Mouse (Mus musculus) hindbrain, embryonic 12.5 days (tissue): ENCODE measurements at regions not wholly inside any gene's neighbourhood (a gene's known extent, or its start where the extent isn't known, plus 50 kb on each side); places are given as distances from the start of the nearest gene placed in this dataset.

Source experiments
- ATAC-seq: fragments of 200-750 bp; cut with Nextera tagmentation; 2 replicates; pipeline ENCODE4 v1.8.0; 2017; ENCODE audit warnings: moderate TSS enrichment; ENCODE audit not compliant: low FRiP score
- H3K27ac ChIP-seq: fragments of 300-500 bp; sonication (generic); 2 replicates; pipeline ENCODE4 v1.5.1; 2016; ENCODE audit warnings: mild to moderate bottlenecking
- H3K27me3 ChIP-seq: fragments of 300-500 bp; sonication (generic); 2 replicates; pipeline ENCODE4 v1.6.1; 2016; ENCODE audit warnings: mild to moderate bottlenecking
- H3K36me3 ChIP-seq: fragments of 300-500 bp; sonication (generic); 2 replicates; pipeline ENCODE4 v1.6.1; 2016; ENCODE audit warnings: mild to moderate bottlenecking
- H3K4me1 ChIP-seq: fragments of 300-500 bp; sonication (generic); 2 replicates; pipeline ENCODE4 v1.6.1; 2016
- H3K4me2 ChIP-seq: fragments of 300-500 bp; sonication (generic); replicated peaks from 2 replicates; pipeline ENCODE4 v1.6.1; 2016; ENCODE audit warnings: mild to moderate bottlenecking
- H3K4me3 ChIP-seq: fragments of 300-500 bp; sonication (generic); 2 replicates; pipeline ENCODE4 v1.5.1; 2016; ENCODE audit warnings: mild to moderate bottlenecking
- H3K9ac ChIP-seq: fragments of 300-500 bp; sonication (generic); 2 replicates; pipeline ENCODE4 v1.6.1; 2016; ENCODE audit warnings: mild to moderate bottlenecking, moderate library complexity
- H3K9me3 ChIP-seq: fragments of 300-500 bp; sonication (generic); replicated peaks from 2 replicates; pipeline ENCODE4 v1.6.1; 2016; ENCODE audit warnings: mild to moderate bottlenecking
- WGBS: fragments of 180-500 bp; shearing (Covaris S2); methylation state at CpG from one replicate; pipeline ENCODE4 v1.1.7; 2016; 5-methylcytosine and 5-hydroxymethylcytosine counted together

DNA sequence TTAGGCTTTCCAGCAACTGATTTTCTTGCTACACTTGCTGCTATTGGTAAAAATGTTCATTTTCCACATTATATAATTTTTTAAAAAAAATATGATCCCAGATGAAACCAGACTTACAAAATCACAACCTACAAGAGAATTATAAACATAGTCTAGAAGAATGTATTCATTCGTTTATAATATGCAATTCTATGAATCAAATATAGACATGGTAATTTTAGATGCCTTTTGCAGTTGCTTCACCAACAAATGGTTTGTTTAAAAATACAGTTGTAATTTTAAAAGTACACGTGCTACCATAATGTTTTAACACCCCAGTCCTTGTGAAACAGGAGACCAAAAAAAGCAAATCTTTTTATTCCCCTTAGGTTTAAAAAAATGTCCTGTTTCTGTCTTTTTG is 122.4 kb upstream of the Csl start:
- H3K4me3 ChIP-seq, result no peak overlapping the region
- WGBS, result 86% methylated on average over 2 of the region's 2 CpGs
- no peak overlapping the region for H3K4me2 ChIP-seq
- H3K4me1 ChIP-seq, result no peaks in the 10 kb centered on the region
- H3K27ac ChIP-seq, result no peak overlapping the region
- H3K9ac ChIP-seq, result no peak overlapping the region
- H3K36me3 ChIP-seq, result no peaks in the 10 kb centered on the region
- no peaks in the 10 kb centered on the region for H3K27me3 ChIP-seq
- no peaks in the 10 kb centered on the region for H3K9me3 ChIP-seq
- no peak for ATAC-seq

- WGBS, result 86% methylated on average over 5 of the region's 5 CpGs
- H3K9ac ChIP-seq, result no peak overlapping the region
These were observed 119.9 kb upstream of the Csl start for GRCm38 (mm10) chr10:99879362-99879761.

DNA sequence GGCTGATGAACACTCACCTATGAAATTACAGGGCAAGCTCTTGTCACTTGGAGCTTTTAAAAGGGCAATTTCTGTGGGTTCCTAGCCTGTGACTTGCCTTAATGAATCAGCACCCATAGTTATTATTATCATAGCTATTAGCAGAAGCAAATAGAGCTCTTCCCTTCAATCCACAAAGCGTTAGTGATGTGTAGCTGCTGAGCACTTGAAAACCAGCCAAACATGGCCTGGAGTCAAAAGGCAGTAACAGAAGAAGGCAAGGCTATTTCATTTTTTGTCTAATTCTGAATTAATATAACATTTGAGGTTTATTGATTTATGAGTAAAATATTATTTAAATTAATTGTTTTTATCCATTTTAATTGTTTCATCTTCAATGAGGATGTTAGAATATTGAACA is 105.3 kb upstream of the Csl start:
- Histone ChIP-seq H3K9ac (no peak overlapping the region), H3K27me3 (no peaks in the 10 kb centered on the region), H3K4me1 (peaks cover 7% of the 10 kb centered on the region; the same call in 1 of the 2 replicates), H3K36me3 (no peaks in the 10 kb centered on the region), H3K4me3 (no peak overlapping the region), H3K27ac (no peak overlapping the region), H3K9me3 (no peaks in the 10 kb centered on the region), H3K4me2 (no peak overlapping the region)
- WGBS, result 93% methylated on average over 1 of the region's 1 CpGs
- no peak for ATAC-seq

More at GRCm38 (mm10) chr10:99879362-99879761, 119.9 kb upstream of the Csl start:
- no peak for ATAC-seq
- Histone ChIP-seq H3K27ac (no peak overlapping the region), H3K4me2 (no peak overlapping the region), H3K4me1 (no peaks in the 10 kb centered on the region), H3K27me3 (no peaks in the 10 kb centered on the region), H3K4me3 (no peak overlapping the region), H3K9me3 (no peaks in the 10 kb centered on the region), H3K36me3 (no peaks in the 10 kb centered on the region)

DNA sequence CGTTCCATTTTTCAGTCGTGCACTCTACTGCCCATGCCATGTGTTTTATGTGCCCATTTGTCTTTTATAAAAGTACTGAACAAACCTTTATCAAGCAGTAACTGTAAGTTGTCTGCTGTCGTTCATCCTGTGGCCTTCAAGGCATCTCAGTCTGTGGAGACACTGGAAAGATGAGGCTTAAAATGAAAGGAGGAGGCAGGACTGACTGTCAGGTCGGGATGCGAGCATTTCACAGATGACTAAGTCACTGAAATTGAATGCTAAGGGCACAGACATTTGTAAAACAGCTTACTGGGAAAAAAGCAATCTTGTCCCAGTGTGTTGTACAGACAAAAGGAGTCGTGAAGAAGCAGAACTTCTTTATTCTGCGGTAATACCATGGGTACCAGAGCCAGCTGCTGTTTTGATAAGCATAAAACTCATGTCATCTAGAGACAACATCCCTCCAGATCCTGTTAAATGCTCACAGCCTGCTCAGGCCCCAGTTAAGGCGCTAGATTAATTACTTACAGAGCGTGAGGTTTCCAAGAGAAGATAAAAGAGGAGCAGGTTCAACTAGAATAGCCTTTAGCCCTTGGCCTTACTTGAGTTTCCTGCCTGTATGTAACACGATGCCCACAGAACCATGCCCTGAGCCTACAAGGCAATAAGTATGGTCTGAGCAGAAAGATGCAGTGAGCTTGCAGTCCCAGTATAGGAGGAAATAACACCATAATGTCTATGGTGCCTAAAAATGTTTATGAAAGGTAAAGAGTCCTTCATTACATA is 101.0 kb upstream of the Csl start:
- Histone ChIP-seq H3K4me2 (no peak overlapping the region), H3K4me1 (peaks cover 7% of the 10 kb centered on the region; the same call in 1 of the 2 replicates), H3K9ac (no peak overlapping the region), H3K36me3 (no peaks in the 10 kb centered on the region), H3K4me3 (no peak overlapping the region), H3K9me3 (no peaks in the 10 kb centered on the region), H3K27ac (no peak overlapping the region), H3K27me3 (no peaks in the 10 kb centered on the region)
- 41% methylated on average over 10 of the region's 10 CpGs for WGBS
- no peak for ATAC-seq

DNA sequence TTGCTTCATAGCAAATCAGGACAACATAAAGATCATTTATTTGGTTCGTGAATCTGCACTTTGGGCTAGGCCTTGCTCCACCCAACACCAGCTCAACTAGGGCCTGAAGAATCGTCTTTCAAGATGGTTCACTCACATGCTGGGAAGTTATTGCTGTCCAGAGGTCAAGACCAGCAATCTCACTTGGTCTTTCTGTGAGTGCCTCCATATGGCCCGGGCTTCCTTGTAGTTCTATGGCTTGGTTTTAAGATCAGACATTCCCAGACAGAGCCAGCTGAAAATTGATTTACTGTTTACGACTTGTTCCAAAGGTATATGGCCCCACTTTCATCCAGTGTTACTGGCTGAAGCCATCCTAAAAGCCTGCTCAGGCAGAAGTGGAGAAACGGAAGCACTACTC is 84.7 kb upstream of the Csl start:
- Histone ChIP-seq H3K36me3 (no peaks in the 10 kb centered on the region), H3K4me3 (no peak overlapping the region), H3K9me3 (peaks cover 4% of the 10 kb centered on the region; the same call in 1 of the 2 replicates), H3K4me1 (no peaks in the 10 kb centered on the region), H3K9ac (no peak overlapping the region), H3K4me2 (no peak overlapping the region), H3K27ac (no peak overlapping the region), H3K27me3 (no peaks in the 10 kb centered on the region)
- no peak for ATAC-seq
- WGBS, result 82% methylated on average over 5 of the region's 5 CpGs

- no peaks in the 10 kb centered on the region for H3K36me3 ChIP-seq
- no peak overlapping the region for H3K4me2 ChIP-seq
- H3K9me3 ChIP-seq, result no peaks in the 10 kb centered on the region
- no peak overlapping the region for H3K9ac ChIP-seq
- H3K27ac ChIP-seq, result no peak overlapping the region
- WGBS, result 81% methylated on average over 10 of the region's 10 CpGs
- no peak overlapping the region for H3K4me3 ChIP-seq
- H3K4me1 ChIP-seq, result no peaks in the 10 kb centered on the region
- no peaks in the 10 kb centered on the region for H3K27me3 ChIP-seq
- no peak for ATAC-seq
These were observed 81.8 kb upstream of the Csl start for GRCm38 (mm10) chr10:99841167-99841843.

DNA sequence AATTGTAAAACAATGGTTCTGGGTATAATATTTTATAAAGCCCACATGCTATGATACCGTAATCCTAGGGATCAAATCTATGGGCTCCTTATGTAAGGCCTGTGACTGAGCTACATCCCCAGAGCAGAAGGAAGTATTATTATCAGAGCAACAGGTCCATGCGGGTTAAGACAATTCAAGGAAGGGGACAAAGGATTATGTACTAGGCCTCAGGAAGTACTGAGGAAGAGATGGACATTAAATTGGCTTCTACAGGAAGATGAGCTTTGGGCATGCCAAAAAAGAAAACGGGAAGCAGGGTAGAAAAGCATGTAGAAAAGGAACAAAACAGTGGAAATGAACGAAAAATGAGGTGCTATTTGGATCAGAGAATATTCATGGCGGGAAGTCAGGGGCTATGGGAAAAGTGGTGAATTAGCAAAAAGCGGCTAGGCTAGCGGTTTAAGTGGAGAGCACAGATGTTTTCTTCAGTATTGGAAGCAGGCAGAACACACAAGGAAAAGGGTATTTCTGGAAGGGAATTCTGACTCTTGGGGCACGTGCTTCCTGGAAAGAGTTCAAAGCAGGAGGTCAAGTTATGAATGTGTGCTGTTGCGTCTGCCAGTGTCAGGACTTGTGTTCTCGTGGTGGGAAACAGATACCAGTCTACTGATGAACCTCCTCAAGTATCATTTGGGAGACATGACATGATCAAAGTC is 80.9 kb upstream of the Csl start:
- no peaks in the 10 kb centered on the region for H3K9me3 ChIP-seq
- no peak overlapping the region for H3K9ac ChIP-seq
- H3K4me3 ChIP-seq, result no peak overlapping the region
- no peaks in the 10 kb centered on the region for H3K36me3 ChIP-seq
- no peaks in the 10 kb centered on the region for H3K4me1 ChIP-seq
- H3K27ac ChIP-seq, result no peak overlapping the region
- H3K4me2 ChIP-seq, result no peak overlapping the region
- 84% methylated on average over 10 of the region's 10 CpGs for WGBS
- ATAC-seq, result no peak
- H3K27me3 ChIP-seq, result no peaks in the 10 kb centered on the region

DNA sequence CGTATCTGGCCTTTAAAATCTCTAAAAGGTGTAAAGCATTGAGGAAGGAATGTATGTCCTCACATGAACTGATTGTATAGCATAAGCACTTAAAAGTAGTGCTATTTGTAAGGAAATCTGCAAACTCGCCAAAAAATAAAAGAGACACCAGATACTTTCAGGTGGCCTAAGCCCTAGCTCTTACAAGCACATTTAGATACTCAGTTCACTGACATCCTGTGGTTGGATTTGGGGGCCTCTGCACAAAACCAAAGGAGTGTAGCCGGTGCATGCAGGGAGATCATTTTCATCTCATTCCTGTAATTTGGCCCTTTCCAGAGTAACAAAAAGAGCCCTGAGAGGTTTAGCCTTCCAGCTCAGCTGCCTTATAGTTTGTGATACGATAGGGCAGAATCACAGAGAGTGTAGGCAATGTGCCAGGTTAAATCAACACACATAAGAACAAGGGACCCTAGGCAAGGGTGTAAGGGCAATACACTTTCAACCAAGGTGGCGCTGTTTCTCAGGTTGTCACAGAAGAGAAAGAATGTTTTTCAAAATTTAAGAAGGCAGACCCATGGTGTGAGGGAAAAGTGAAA is 77.5 kb upstream of the Csl start:
- H3K9ac ChIP-seq, result no peak overlapping the region
- H3K4me1 ChIP-seq, result no peaks in the 10 kb centered on the region
- H3K27ac ChIP-seq, result no peak overlapping the region
- H3K4me2 ChIP-seq, result no peak overlapping the region
- no peaks in the 10 kb centered on the region for H3K27me3 ChIP-seq
- no peak for ATAC-seq
- no peak overlapping the region for H3K4me3 ChIP-seq
- H3K36me3 ChIP-seq, result no peaks in the 10 kb centered on the region
- no peaks in the 10 kb centered on the region for H3K9me3 ChIP-seq
- 75% methylated on average over 5 of the region's 5 CpGs for WGBS

DNA sequence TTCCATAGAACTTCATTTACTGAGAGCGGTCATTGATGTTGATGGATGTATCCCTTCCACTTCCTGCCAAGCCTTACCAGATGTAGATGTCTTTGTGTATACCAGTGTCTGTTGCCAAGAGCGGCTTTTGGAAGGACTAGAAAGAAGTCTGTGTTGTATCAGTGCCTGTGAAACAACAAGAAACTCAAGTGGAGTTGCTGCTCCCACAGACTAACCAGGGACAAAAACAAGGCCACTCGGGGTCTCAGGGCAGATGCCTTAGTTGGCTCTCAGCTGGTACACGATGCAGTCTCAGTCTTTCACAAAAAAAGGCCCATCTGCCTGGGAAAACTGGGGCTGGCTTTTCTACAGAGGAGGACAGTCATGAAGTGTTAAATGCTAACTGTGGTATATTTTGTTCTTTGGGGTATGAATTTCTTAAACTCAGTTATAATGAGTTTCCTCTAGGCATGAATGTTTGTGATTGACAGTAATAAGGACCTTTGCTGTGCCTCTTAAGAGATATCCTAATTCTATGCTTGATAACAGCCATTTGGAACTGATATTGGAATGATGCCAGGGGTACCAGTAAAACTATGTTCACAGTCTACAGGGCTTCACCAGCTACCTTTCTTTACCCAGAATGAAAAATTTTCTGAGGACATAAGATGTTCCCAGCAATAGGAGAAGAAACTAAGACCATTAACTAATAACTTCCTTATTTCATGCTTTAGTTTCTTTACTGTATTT is 75.6 kb upstream of the Csl start:
- Histone ChIP-seq H3K9me3 (no peaks in the 10 kb centered on the region), H3K9ac (no peak overlapping the region), H3K27ac (no peak overlapping the region), H3K4me1 (no peaks in the 10 kb centered on the region), H3K4me2 (no peak overlapping the region), H3K27me3 (no peaks in the 10 kb centered on the region), H3K36me3 (no peaks in the 10 kb centered on the region), H3K4me3 (no peak overlapping the region)
- 83% methylated on average over 4 of the region's 4 CpGs for WGBS
- ATAC-seq, result no peak

- no peaks in the 10 kb centered on the region for H3K36me3 ChIP-seq
- no peaks in the 10 kb centered on the region for H3K9me3 ChIP-seq
- H3K4me2 ChIP-seq, result no peak overlapping the region
- WGBS, result 84% methylated on average over 3 of the region's 3 CpGs
- H3K9ac ChIP-seq, result no peak overlapping the region
- H3K4me3 ChIP-seq, result no peak overlapping the region
- no peak; the same call in 1 of the 2 replicates for ATAC-seq
- no peaks in the 10 kb centered on the region for H3K27me3 ChIP-seq
- H3K4me1 ChIP-seq, result no peaks in the 10 kb centered on the region
- H3K27ac ChIP-seq, result no peak overlapping the region
These were observed 70.5 kb upstream of the Csl start for GRCm38 (mm10) chr10:99829974-99830373.

- no peak overlapping the region for H3K4me2 ChIP-seq
- H3K9me3 ChIP-seq, result no peaks in the 10 kb centered on the region
- no peaks in the 10 kb centered on the region for H3K4me1 ChIP-seq
- 82% methylated on average over 4 of the region's 4 CpGs for WGBS
- no peak overlapping the region for H3K4me3 ChIP-seq
- H3K27me3 ChIP-seq, result no peaks in the 10 kb centered on the region
- no peak overlapping the region for H3K9ac ChIP-seq
- no peak for ATAC-seq
- H3K36me3 ChIP-seq, result no peaks in the 10 kb centered on the region
- H3K27ac ChIP-seq, result no peak overlapping the region
These were observed 68.0 kb upstream of the Csl start for GRCm38 (mm10) chr10:99827476-99827875.

GRCm38 (mm10) chr10:99825881-99826280 is 66.4 kb upstream of the Csl start:
- Histone ChIP-seq H3K4me2 (no peak overlapping the region), H3K9ac (no peak overlapping the region), H3K4me1 (no peaks in the 10 kb centered on the region), H3K27ac (no peak overlapping the region), H3K9me3 (no peaks in the 10 kb centered on the region), H3K4me3 (no peak overlapping the region), H3K27me3 (no peaks in the 10 kb centered on the region), H3K36me3 (no peaks in the 10 kb centered on the region)
- ATAC-seq, result no peak
- WGBS, result 85% methylated on average over 4 of the region's 4 CpGs
